Mouse (Mus musculus) forebrain, embryonic 10.5 days (tissue): ENCODE measurements around the gene Rab42. TPM values are rescaled to one million over a fixed set of nuclear protein-coding genes. Genes with fewer than 3 reads are reported as not detected.
"Not testable (repeated sequence)": the region's sequence is repeated elsewhere in the genome, so short reads cannot be mapped to it uniquely, and the experiment has no call there.

ENCODE experiments used
- DNase-seq: peaks from one replicate; pipeline ENCODE4 v3.0.0-alpha.2; 2017; ENCODE audit warnings: low spot score; ENCODE audit errors: extremely low spot score
- H3K27ac ChIP-seq: fragments of 300-500 bp; sonication (generic); 2 replicates; pipeline ENCODE4 v1.5.1; 2016; ENCODE audit warnings: mild to moderate bottlenecking
- H3K27me3 ChIP-seq: fragments of 300-500 bp; sonication (generic); 2 replicates; pipeline ENCODE4 v1.6.1; 2016; ENCODE audit warnings: mild to moderate bottlenecking; ENCODE audit not compliant: poor library complexity, severe bottlenecking
- H3K36me3 ChIP-seq: fragments of 300-500 bp; sonication (generic); replicated peaks from 2 replicates; pipeline ENCODE4 v1.6.1; 2016; ENCODE audit warnings: mild to moderate bottlenecking, moderate library complexity
- H3K4me1 ChIP-seq: fragments of 300-500 bp; sonication (generic); 2 replicates; pipeline ENCODE4 v1.6.1; 2016
- H3K4me3 ChIP-seq: fragments of 300-500 bp; sonication (generic); 2 replicates; pipeline ENCODE4 v1.5.1; 2016; ENCODE audit warnings: mild to moderate bottlenecking, moderate library complexity
- H3K9me3 ChIP-seq: fragments of 300-500 bp; sonication (generic); 2 replicates; pipeline ENCODE4 v1.6.1; 2016; ENCODE audit warnings: mild to moderate bottlenecking, moderate library complexity
- WGBS: fragments of 180-500 bp; shearing (Covaris S2); methylation state at CpG from one replicate; pipeline ENCODE4 v1.1.7; 2016; 5-methylcytosine and 5-hydroxymethylcytosine counted together
- polyA plus RNA-seq: library from polyadenylated mRNA; unstranded; fragments of >200 nt; fragmentation: Nextera tagmentation; extraction: Ambion mirVana; gene quantifications from 2 replicates; pipeline ENCODE4 v1.2.1, GENCODE M21; 2016

Rab42 gene
- polyA plus RNA-seq, 1 experiment from 2014 or later = 0.97 TPM

DNA sequence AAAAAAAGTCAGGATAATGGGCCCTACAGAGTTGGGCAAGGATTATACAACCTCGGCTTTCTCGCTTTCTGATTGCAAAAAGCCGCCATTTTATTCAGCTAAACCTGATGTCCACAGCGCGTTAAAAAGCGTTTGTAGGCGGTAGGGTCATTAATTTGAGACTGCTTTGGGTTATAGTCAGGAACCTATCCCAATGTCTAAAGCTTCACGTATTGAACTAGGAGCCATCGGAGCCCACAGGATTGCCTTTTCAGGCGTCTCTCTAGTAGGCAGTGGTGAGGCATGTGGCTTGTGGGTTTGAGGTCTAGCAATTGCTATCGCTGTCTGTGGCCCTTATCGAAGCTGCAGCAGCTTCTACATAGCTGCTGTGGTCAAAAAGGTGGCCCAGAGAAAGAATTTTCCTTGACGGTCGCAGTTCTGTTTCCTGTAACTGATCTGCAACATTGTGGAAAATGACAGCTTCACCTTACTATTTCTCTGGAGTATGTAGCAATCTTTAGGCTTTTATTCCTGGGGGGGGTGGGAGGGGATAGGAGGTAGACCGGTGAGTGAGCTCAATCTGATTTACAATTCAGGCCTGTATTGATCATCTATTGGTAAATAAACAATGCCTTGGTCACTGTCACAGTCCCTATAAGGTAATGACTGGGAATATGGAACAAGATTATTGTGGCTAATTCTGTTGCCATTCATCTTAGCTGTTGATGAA lies 6.1 kb upstream of the Rab42 start:
- Histone ChIP-seq H3K4me3 (peak overlapping the region; percentile 89), H3K9me3 (no peaks in the 10 kb centered on the region), H3K27ac (peak overlapping the region; percentile 95), H3K36me3 (peaks cover 52% of the 10 kb centered on the region), H3K4me1 (peaks cover 15% of the 10 kb centered on the region), H3K27me3 (no peaks in the 10 kb centered on the region)
- WGBS = 1% methylated on average over 15 of the region's 15 CpGs
- no peak for DNase-seq

DNA sequence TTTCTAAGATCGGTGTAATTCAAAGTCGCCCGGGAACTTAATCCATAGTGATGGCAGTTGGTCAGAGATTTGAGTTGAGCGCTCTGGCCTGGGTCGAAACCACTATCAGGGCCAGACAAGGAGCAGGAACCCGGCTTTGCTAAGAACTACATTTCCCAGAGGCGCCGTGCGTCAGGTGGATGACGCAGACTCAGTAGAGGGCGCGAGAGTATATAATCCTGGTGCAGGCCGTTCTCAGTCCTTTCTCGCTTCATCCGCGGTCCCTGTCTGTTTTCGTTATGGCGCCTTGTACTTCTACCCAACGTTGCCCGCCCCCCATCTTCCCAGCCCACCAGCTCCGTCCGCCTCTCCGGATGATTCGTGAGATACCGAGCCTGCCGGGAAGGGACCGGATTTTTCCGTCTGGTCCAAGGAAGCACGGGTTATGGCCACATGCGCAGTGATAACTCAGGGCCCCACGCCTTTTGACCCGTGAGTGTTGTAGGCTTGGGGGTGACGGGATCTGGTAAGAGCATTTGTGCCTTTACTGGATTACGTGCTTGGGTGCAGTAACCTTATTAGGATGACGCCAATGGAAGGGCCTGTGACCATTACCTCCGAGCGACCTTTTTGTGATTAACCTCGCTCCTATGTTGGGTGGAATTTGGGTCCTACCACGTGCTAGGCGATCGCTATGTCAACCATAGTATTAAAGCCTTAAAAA lies 5.4 kb upstream of the Rab42 start:
- no peaks in the 10 kb centered on the region for H3K27me3 ChIP-seq
- peaks cover 15% of the 10 kb centered on the region for H3K4me1 ChIP-seq
- peak overlapping the region; percentile 95 for H3K27ac ChIP-seq
- 2% methylated on average over 41 of the region's 41 CpGs for WGBS
- peak; percentile 90 for DNase-seq
- peaks cover 45% of the 10 kb centered on the region for H3K36me3 ChIP-seq
- H3K4me3 ChIP-seq = peak overlapping the region; percentile 89
- no peaks in the 10 kb centered on the region for H3K9me3 ChIP-seq

DNA sequence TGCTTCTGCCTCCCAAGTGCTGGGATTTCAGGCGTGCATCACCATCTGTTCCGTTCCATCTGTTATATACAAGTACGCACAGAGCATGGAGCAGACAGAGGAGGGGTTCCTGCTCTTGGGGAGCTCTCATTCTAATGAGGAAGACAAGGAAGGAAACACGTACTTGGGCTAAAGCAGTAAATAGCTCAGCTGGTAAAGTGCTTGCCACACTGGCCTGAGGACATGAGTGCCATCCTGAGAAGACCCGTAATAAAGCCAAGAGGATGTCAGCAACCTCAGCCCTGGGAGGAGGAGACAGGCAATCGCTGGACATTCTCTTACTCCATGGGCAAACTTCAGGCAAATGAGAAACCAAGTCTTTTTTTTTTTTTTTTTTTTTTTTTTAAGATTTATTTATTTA lies 2.8 kb upstream of the Rab42 start:
- DNase-seq = no peak
- H3K36me3 ChIP-seq = peaks cover 19% of the 10 kb centered on the region
- peaks cover 4% of the 10 kb centered on the region; the same call in 1 of the 2 replicates for H3K27me3 ChIP-seq
- 84% methylated on average over 6 of the region's 6 CpGs for WGBS
- H3K9me3 ChIP-seq = no peaks in the 10 kb centered on the region
- H3K27ac ChIP-seq = no peak overlapping the region
- no peak overlapping the region for H3K4me3 ChIP-seq
- peaks cover 30% of the 10 kb centered on the region for H3K4me1 ChIP-seq

DNA sequence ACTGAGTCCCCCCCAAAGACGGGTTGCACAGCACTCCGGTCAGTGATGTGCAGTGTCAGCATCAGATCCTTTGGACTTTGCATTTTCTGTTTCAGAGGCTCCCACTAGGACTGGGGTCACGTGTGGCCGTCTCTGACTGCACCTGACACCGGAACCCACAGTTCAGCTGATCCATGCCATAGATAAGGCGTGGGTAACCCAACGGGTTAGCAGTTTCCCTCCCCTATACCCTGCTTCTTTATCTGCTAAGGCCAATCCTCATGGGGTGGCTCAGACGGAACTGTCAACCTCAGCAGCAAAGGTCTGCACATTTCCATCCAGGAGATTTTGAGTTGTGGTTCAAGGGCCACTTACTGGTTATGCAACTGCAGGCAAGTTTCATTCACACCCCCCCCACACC lies 2.1 kb upstream of the Rab42 start:
- Histone ChIP-seq H3K4me1 (peaks cover 26% of the 10 kb centered on the region), H3K4me3 (no peak overlapping the region), H3K27me3 (peaks cover 4% of the 10 kb centered on the region; the same call in 1 of the 2 replicates), H3K9me3 (no peaks in the 10 kb centered on the region), H3K27ac (no peak overlapping the region), H3K36me3 (peaks cover 12% of the 10 kb centered on the region)
- DNase-seq = no peak
- 87% methylated on average over 8 of the region's 8 CpGs for WGBS

DNA sequence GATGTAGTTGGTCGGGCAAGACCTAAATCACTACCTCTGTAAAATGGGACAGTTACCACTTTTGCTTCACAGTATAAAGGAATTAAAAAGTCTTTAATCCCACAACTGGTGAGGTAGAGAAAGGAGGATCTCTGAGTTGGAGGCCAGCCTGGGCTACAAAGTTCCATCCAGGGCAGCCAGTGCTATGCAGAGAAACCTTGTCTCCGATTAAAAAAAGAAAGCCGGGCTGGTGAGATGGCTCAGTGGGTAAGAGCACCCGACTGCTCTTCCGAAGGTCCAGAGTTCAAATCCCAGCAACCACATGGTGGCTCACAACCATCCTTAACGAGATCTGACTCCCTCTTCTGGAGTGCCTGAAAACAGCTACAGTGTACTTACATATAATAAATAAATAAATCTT lies 299 bp upstream of the Rab42 start:
- H3K27me3 ChIP-seq, H3K27ac ChIP-seq, DNase-seq, H3K36me3 ChIP-seq, H3K9me3 ChIP-seq: not testable (repeated sequence)
- 49% methylated on average over 6 of the region's 6 CpGs for WGBS
- H3K4me1 ChIP-seq = peaks cover 15% of the 10 kb centered on the region
- H3K4me3 ChIP-seq = peak overlapping the region; percentile 58

DNA sequence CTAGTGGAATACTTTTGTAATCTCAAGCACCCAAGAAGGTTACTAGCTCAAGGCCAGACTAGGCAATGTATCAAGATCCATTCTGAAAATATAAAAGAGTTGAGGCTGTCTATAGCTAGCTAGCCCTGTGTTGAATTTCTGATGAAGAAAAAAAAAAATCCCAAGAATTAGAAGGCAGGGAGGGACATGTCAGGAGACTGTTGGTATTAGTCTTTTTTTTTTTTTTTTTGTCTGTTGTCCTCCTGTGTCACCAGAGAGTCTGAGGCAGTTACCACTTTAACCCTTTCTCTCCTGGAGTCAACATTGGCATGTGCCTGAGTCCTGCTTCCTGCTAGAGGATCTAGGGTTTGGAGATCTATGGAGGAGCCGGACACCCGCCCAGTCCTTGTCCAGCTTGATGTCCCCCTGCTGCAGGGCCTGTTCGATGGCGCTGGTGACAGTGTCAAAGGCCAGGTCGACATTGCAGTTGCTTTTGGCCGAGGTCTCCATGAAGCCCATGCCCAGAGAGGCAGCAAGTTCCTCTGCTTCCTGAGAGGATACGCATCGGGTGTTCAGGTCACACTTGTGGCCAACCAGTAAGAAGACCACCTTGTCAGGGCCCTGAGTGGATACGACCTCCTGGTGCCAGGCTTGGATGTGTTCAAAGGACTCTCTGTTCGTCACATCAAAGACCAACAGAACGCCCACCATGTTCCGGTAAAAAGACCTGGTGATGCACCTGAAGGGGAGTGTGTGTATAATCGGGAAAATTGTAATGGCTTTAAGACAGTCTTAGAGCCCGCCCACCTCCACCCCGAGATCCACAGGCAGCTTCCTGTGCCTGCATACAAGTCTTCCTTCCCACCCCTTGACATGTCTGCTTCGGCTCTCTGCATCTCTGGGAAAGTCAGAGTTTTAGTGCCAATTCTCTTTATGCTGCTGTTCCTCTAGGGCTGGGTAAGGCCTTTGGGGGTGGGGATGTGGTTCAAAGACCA lies 933 bp downstream of the Rab42 start:
- Histone ChIP-seq H3K9me3 (no peaks in the 10 kb centered on the region), H3K36me3 (no peaks in the 10 kb centered on the region), H3K27me3 (peaks cover 4% of the 10 kb centered on the region; the same call in 1 of the 2 replicates), H3K4me1 (peaks cover 15% of the 10 kb centered on the region), H3K27ac (peak overlapping the region; percentile 68), H3K4me3 (peak overlapping the region; percentile 58)
- no peak for DNase-seq
- 69% methylated on average over 16 of the region's 16 CpGs for WGBS

DNA sequence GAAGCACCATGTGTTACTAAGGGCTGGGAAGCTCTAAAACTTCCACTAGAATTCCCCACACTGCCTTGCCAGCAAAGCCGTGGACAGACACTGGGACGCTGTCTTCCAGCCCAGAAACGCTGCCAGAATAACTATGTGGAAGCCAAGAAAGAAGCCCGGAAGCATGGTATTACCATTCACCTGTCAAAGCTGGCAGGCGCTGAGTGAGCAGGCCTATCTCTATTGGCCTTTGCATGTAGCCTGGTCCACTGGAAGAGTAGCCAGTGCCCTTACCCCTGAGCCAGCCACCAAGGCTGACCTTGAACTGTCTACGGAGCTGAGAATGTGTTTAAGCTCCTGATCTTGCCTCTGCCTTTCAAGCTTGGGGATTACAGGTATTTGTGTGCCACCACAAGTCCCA lies 1.7 kb downstream of the Rab42 start:
- peaks cover 4% of the 10 kb centered on the region; the same call in 1 of the 2 replicates for H3K27me3 ChIP-seq
- no peak overlapping the region for H3K4me3 ChIP-seq
- H3K9me3 ChIP-seq = no peaks in the 10 kb centered on the region
- no peaks in the 10 kb centered on the region for H3K36me3 ChIP-seq
- no peak overlapping the region for H3K27ac ChIP-seq
- H3K4me1 ChIP-seq = peaks cover 15% of the 10 kb centered on the region
- 89% methylated on average over 6 of the region's 6 CpGs for WGBS
- no peak for DNase-seq

DNA sequence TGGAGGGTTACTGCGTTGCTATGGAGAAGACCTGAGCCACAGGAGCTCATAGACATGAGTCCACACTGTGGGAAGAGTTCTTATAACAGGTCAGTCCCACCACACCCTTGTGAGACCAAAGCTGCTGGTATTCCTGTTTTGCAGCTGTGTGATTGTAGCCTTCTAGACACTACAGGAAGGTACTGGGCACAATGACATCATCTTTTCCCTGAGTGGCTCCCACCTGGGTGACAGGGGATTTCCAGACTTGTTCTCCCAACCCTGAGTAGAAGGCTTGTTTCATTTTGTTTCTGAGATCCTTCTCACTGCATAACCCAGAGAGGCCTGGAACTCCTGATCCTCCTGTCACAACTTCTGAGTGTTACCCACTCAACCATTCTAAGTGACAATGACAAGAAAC lies 3.3 kb downstream of the Rab42 start:
- Histone ChIP-seq H3K4me1 (peaks cover 15% of the 10 kb centered on the region), H3K36me3 (0 out of 2 replicates have a peak, but pooled peaks cover 1% of the 10 kb centered on the region), H3K4me3 (no peak overlapping the region), H3K27me3 (peaks cover 4% of the 10 kb centered on the region; the same call in 1 of the 2 replicates), H3K9me3 (no peaks in the 10 kb centered on the region), H3K27ac (no peak overlapping the region)
- 91% methylated on average over 1 of the region's 1 CpGs for WGBS
- no peak for DNase-seq

DNA sequence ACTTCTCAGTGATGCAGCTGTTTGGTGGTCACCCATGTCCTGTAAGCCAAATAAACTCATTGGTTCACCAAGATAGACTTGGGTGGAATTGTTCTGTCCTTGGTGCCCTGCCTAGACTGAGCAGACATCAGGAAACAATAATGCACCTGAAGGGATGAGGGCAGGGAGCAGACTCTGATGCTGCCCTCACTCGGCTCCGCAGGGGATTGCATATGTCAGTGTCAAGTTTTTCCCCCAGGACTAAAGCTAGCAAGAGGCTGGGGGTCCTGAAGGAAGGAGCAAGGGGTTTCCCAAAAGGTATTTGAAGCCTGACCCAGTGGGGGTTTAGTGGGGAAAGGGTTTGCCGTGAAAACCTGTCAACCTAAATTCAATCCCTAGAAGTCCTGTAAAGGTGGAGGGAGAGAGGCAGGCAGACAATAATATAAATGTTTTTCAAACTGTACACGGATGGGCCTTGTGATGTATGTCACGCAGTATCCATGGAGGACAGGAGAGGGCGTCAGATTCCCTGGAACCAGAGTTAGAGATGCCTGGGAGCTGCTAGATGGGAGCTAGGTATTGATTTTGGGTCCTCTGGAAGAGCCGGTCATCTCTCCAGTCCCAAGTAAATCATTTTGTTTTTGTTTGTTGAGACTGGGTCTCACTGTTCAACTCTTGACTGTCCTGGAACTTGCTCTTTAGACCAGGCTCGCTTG lies 7.3 kb downstream of the Rab42 start:
- H3K4me1 ChIP-seq = no peaks in the 10 kb centered on the region; the same call in 1 of the 2 replicates
- no peak overlapping the region for H3K4me3 ChIP-seq
- no peak for DNase-seq
- H3K9me3 ChIP-seq = peaks cover 5% of the 10 kb centered on the region; the same call in 1 of the 2 replicates
- peaks cover 41% of the 10 kb centered on the region for H3K36me3 ChIP-seq
- no peak overlapping the region for H3K27ac ChIP-seq
- no peaks in the 10 kb centered on the region for H3K27me3 ChIP-seq
- WGBS = 48% methylated on average over 8 of the region's 8 CpGs

DNA sequence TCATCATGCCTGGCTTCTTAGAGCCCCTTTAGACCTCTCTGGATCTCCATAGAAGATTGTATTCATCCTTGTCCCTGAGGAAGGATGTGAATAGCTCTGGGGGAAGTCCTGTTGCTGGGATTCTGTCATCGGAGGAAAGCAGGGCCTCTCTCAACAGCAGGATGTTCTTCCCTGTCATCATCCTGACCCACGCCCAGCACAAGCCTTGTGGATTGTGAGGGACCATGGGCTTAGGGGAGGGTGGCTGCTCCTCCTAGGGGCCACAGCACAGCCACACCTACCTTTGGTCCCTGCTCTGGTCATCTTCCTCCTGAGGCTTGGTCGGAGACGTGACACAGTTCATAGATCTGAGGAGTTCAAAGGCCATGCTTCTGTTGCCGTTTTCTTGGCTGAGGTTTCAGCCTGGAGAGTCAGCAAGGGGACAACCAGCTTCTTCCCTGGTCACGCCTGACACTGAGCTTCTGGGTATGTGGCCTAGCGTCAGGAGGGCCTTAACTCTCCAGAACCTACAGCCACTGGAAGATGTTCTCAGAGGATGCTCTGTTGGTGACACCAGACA lies 9.4 kb downstream of the Rab42 start:
- Histone ChIP-seq H3K27me3 (no peaks in the 10 kb centered on the region), H3K36me3 (peaks cover 58% of the 10 kb centered on the region), H3K4me1 (no peaks in the 10 kb centered on the region), H3K4me3 (no peak overlapping the region), H3K9me3 (peaks cover 5% of the 10 kb centered on the region; the same call in 1 of the 2 replicates), H3K27ac (no peak overlapping the region)
- 84% methylated on average over 7 of the region's 7 CpGs for WGBS
- DNase-seq = no peak

DNA sequence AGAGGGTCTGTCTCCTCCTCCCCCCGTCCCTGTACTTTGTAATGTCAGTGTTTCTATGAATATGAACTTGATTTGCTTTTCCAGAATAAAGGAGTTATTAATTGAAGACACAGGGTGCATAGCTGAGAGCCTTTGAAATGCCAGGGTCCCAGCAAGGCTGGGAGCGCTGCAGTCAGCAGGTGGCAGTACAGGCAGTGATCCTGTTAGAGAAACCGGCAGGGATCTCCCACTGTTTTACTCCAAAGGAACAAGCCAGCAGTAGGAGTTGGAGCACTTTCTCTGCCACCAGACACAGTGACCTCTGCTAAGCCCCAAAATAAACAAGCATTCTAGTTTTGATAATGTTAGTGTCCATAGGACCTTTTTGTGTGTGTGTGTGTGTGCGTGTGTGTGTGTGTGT lies 10.2 kb downstream of the Rab42 start:
- no peak overlapping the region for H3K4me3 ChIP-seq
- no peak for DNase-seq
- H3K36me3 ChIP-seq = peaks cover 58% of the 10 kb centered on the region
- no peaks in the 10 kb centered on the region for H3K27me3 ChIP-seq
- WGBS = 37% methylated on average over 4 of the region's 4 CpGs
- H3K9me3 ChIP-seq = peaks cover 5% of the 10 kb centered on the region; the same call in 1 of the 2 replicates
- no peaks in the 10 kb centered on the region for H3K4me1 ChIP-seq
- H3K27ac ChIP-seq = no peak overlapping the region
